In genomic region chr7:113175481-113175880, GRCm38 (mm10) we compare ENCODE assay signal across 10 mouse cellular contexts.
"Had no signal": no experiment of that assay in that cellular context is flagged by ENCODE, and none has a peak within 500 bp of the region (broad histone marks: within the 10 kb centered on the region; RNA-seq: fewer than 3 reads in every experiment).

No protein-coding gene starts in this region.

- DNase-seq: kidney, postnatal 10 days; kidney, postnatal 36 days; liver; lung, adult 18-20 months; lung, postnatal 10 days; lung, postnatal 36 days; retina, postnatal 1 day; right cerebral cortex, postnatal 25 days; spleen, adult 18-20 months; thymus, postnatal 25 days had no signal
